In genomic region chr12:74171257-74171656, GRCm38 (mm10) we compare ENCODE assay signal across 27 mouse cellular contexts.
DNase-seq lines count a peak whose midpoint lies in the region; ATAC-seq and TF ChIP-seq lines count a peak whose summit lies in the region.
"Had no signal": no experiment of that assay in that cellular context is flagged by ENCODE, and none has a peak within 500 bp of the region (broad histone marks: within the 10 kb centered on the region; RNA-seq: fewer than 3 reads in every experiment).

No protein-coding gene starts in this region.

- H3K4me2 ChIP-seq in forebrain, postnatal 0 days (ENCODE audit: low read depth): no peak overlapping the region
- no peak overlapping the region for H3K4me2 ChIP-seq in forebrain, embryonic 11.5 days (ENCODE audit: low read depth, low read length, severe bottlenecking)
- no peak overlapping the region for H3K4me2 ChIP-seq in hindbrain, embryonic 16.5 days (ENCODE audit: low read length)
- H3K4me2 ChIP-seq: forebrain, embryonic 12.5 days; heart, embryonic 11.5 days; heart, embryonic 15.5 days; hindbrain, embryonic 14.5 days had no signal

- 50% methylated on average over 1 of the region's 1 CpGs for WGBS in forebrain, postnatal 0 days
- WGBS in forebrain, embryonic 11.5 days: 84% methylated on average over 1 of the region's 1 CpGs
- 80% methylated on average over 1 of the region's 1 CpGs for WGBS in hindbrain, embryonic 16.5 days
- 83% methylated on average over 1 of the region's 1 CpGs for WGBS in hindbrain, embryonic 10.5 days

- TF ChIP-seq CTCF in forebrain, postnatal 0 days (IDR thresholded peaks at IDR 0.05; ENCODE audit: low read depth): no peak

- H3K36me3 ChIP-seq in forebrain, postnatal 0 days (ENCODE audit: insufficient read depth): no peaks in the 10 kb centered on the region
- H3K36me3 ChIP-seq in forebrain, embryonic 11.5 days (ENCODE audit: control insufficient read depth, insufficient read depth, low read length): no peaks in the 10 kb centered on the region
- no peaks in the 10 kb centered on the region for H3K36me3 ChIP-seq in hindbrain, embryonic 16.5 days (ENCODE audit: control insufficient read depth, insufficient read depth, low read length)
- no peaks in the 10 kb centered on the region for H3K36me3 ChIP-seq in hindbrain, embryonic 10.5 days
- H3K36me3 ChIP-seq: forebrain, embryonic 12.5 days; G1E; heart, embryonic 15.5 days had no signal

- H3K27me3 ChIP-seq in forebrain, postnatal 0 days (ENCODE audit: insufficient read depth, low read length): no peaks in the 10 kb centered on the region
- H3K27me3 ChIP-seq in forebrain, embryonic 11.5 days (ENCODE audit: control insufficient read depth, insufficient read depth, low read length): no peaks in the 10 kb centered on the region
- H3K27me3 ChIP-seq in hindbrain, embryonic 16.5 days (replicated peaks; ENCODE audit: control insufficient read depth, insufficient read depth, low read length): no peaks in the 10 kb centered on the region
- H3K27me3 ChIP-seq in hindbrain, embryonic 10.5 days (ENCODE audit: insufficient read depth, poor library complexity, severe bottlenecking): no peaks in the 10 kb centered on the region
- H3K27me3 ChIP-seq: CH12.LX; forebrain, embryonic 12.5 days; heart, embryonic 15.5 days had no signal

- no peaks in the 10 kb centered on the region for H3K9me3 ChIP-seq in forebrain, postnatal 0 days (ENCODE audit: low read length)
- no peaks in the 10 kb centered on the region for H3K9me3 ChIP-seq in forebrain, embryonic 11.5 days (ENCODE audit: control insufficient read depth, low read length)
- no peaks in the 10 kb centered on the region for H3K9me3 ChIP-seq in hindbrain, embryonic 16.5 days (ENCODE audit: control insufficient read depth, low read length)
- H3K9me3 ChIP-seq in hindbrain, embryonic 10.5 days: no peaks in the 10 kb centered on the region
- H3K9me3 ChIP-seq: forebrain, embryonic 12.5 days; G1E; heart, embryonic 15.5 days had no signal

- peak; percentile 5 to 22 for DNase-seq in cerebellum, postnatal 14 days
- no peak for DNase-seq in forebrain, postnatal 0 days
- DNase-seq in forebrain, embryonic 11.5 days (ENCODE audit: low spot score): no peak
- DNase-seq in hindbrain, embryonic 10.5 days (ENCODE audit: low spot score): no peak
- DNase-seq in brain, adult 2 months (ENCODE audit: low read depth, low spot score): peak; percentile 38
- no peak for DNase-seq in testis, postnatal 14 days (ENCODE audit: low spot score)
- DNase-seq: adrenal gland, postnatal 10 days; adrenal gland, postnatal 36 days; B cell, adult 2 months; cerebellum, adult 2 months; cerebellum, adult 9-11 months; gastrocnemius, postnatal 10 days; gastrocnemius, postnatal 36 days; heart, adult 2 months; heart, postnatal 10 days; heart, postnatal 36 days; kidney, adult 2 months had no signal

- H3K27ac ChIP-seq in forebrain, postnatal 0 days (ENCODE audit: low read depth, low read length): no peak overlapping the region
- no peak overlapping the region for H3K27ac ChIP-seq in forebrain, embryonic 11.5 days (ENCODE audit: low read depth, low read length)
- H3K27ac ChIP-seq in hindbrain, embryonic 16.5 days (ENCODE audit: low read depth, low read length): no peak overlapping the region
- H3K27ac ChIP-seq in hindbrain, embryonic 10.5 days: no peak overlapping the region
- H3K27ac ChIP-seq: forebrain, embryonic 12.5 days; heart, adult 2 months; heart, embryonic 15.5 days; hindbrain, embryonic 14.5 days had no signal

- H3K9ac ChIP-seq in forebrain, postnatal 0 days: no peak overlapping the region
- no peak overlapping the region for H3K9ac ChIP-seq in forebrain, embryonic 11.5 days (ENCODE audit: low read length)
- H3K9ac ChIP-seq in hindbrain, embryonic 16.5 days (ENCODE audit: low read depth, low read length): no peak overlapping the region
- H3K9ac ChIP-seq: forebrain, embryonic 12.5 days; heart, embryonic 15.5 days; hindbrain, embryonic 14.5 days had no signal

- peaks cover 18% of the 10 kb centered on the region for H3K4me1 ChIP-seq in forebrain, postnatal 0 days (ENCODE audit: insufficient read depth)
- 0 out of 2 replicates have a peak, but pooled peaks cover 5% of the 10 kb centered on the region for H3K4me1 ChIP-seq in forebrain, embryonic 11.5 days (replicated peaks; ENCODE audit: control insufficient read depth, insufficient read depth, low read length)
- peaks cover 13% of the 10 kb centered on the region for H3K4me1 ChIP-seq in hindbrain, embryonic 16.5 days (ENCODE audit: control insufficient read depth, insufficient read depth, low read depth, low read length)
- peaks cover 12% of the 10 kb centered on the region for H3K4me1 ChIP-seq in hindbrain, embryonic 10.5 days (replicated peaks)
- H3K4me1 ChIP-seq: heart, embryonic 15.5 days had no signal

- no peak overlapping the region for H3K4me3 ChIP-seq in forebrain, postnatal 0 days (ENCODE audit: low read depth, low read length)
- no peak overlapping the region for H3K4me3 ChIP-seq in forebrain, embryonic 11.5 days (ENCODE audit: low read depth, low read length)
- no peak overlapping the region for H3K4me3 ChIP-seq in hindbrain, embryonic 16.5 days (ENCODE audit: low read length)
- no peak overlapping the region for H3K4me3 ChIP-seq in hindbrain, embryonic 10.5 days
- H3K4me3 ChIP-seq: forebrain, embryonic 12.5 days; heart, adult 2 months; heart, embryonic 15.5 days had no signal

- ATAC-seq in cerebellum, adult (ENCODE audit: insufficient number of reproducible peaks, low FRiP score, low TSS enrichment): no peak
- ATAC-seq in forebrain, postnatal 0 days: peak; percentile 36; the same call in 1 of the 2 replicates
- no peak for ATAC-seq in forebrain, embryonic 11.5 days (replicated peaks; ENCODE audit: low FRiP score)
- 0 out of 2 replicates have a peak, but pooled peaks have one; percentile 50 for ATAC-seq in hindbrain, embryonic 16.5 days
- ATAC-seq: intestine, postnatal 0 days; Patski had no signal

Comparison
In these comparisons a context has a peak if more than half of its experiments do, and no peak if none do; other contexts are left out.
1. ATAC-seq: peak in forebrain, postnatal 0 days (single experiment) and hindbrain, embryonic 16.5 days (single experiment); none in cerebellum, adult (single experiment) and forebrain, embryonic 11.5 days (single experiment).
2. DNase-seq: peak in cerebellum, postnatal 14 days (2 of 2) and brain, adult 2 months (single experiment); none in forebrain, postnatal 0 days (single experiment), forebrain, embryonic 11.5 days (single experiment), hindbrain, embryonic 10.5 days (single experiment) and testis, postnatal 14 days (single experiment).